Mouse (Mus musculus): ENCODE measurements around the gene Farp1.

Gene Farp1

GRCm38 (mm10) chr14:121229036-121229773, 194.2 kb downstream of the Farp1 start:
- no peak for DNase-seq

- no peak for DNase-seq
Measured at GRCm38 (mm10) chr14:121231232-121231631, 196.2 kb downstream of the Farp1 start.

GRCm38 (mm10) chr14:121234741-121235307, 199.8 kb downstream of the Farp1 start:
- DNase-seq, result no peak

GRCm38 (mm10) chr14:121236736-121237135, 201.7 kb downstream of the Farp1 start:
- DNase-seq, result no peak

GRCm38 (mm10) chr14:121238727-121239126, 203.7 kb downstream of the Farp1 start:
- DNase-seq, result no peak

GRCm38 (mm10) chr14:121239386-121239785, 204.4 kb downstream of the Farp1 start:
- no peak for DNase-seq

GRCm38 (mm10) chr14:121244104-121244503, 209.1 kb downstream of the Farp1 start:
- no peak for DNase-seq

- DNase-seq, result no peak
Measured at GRCm38 (mm10) chr14:121246048-121246731, 211.2 kb downstream of the Farp1 start.

- no peak for DNase-seq
Measured at GRCm38 (mm10) chr14:121247287-121247686, 212.3 kb downstream of the Farp1 start.

- DNase-seq, result no peak
Measured at GRCm38 (mm10) chr14:121248346-121248745, 213.3 kb downstream of the Farp1 start.

GRCm38 (mm10) chr14:121251099-121251498, 216.1 kb downstream of the Farp1 start:
- DNase-seq, result no peak

- no peak for DNase-seq
Measured at GRCm38 (mm10) chr14:121251708-121252107, 216.7 kb downstream of the Farp1 start.

GRCm38 (mm10) chr14:121252542-121252941, 217.5 kb downstream of the Farp1 start:
- no peak for DNase-seq

- DNase-seq, result no peak
Measured at GRCm38 (mm10) chr14:121254869-121255268, 219.9 kb downstream of the Farp1 start.

- DNase-seq, result no peak
Measured at GRCm38 (mm10) chr14:121255469-121255868, 220.5 kb downstream of the Farp1 start.

GRCm38 (mm10) chr14:121256896-121257295, 221.9 kb downstream of the Farp1 start:
- no peak for DNase-seq

GRCm38 (mm10) chr14:121259332-121259731, 224.3 kb downstream of the Farp1 start:
- DNase-seq, result no peak

- peak; percentile 42 for DNase-seq
Measured at GRCm38 (mm10) chr14:121259789-121260188, 224.8 kb downstream of the Farp1 start.

GRCm38 (mm10) chr14:121261229-121261879, 226.4 kb downstream of the Farp1 start:
- DNase-seq, result no peak

GRCm38 (mm10) chr14:121262606-121263005, 227.6 kb downstream of the Farp1 start:
- no peak for DNase-seq

GRCm38 (mm10) chr14:121263912-121264311, 228.9 kb downstream of the Farp1 start:
- DNase-seq, result no peak

- DNase-seq, result no peak
Measured at GRCm38 (mm10) chr14:121264453-121264852, 229.5 kb downstream of the Farp1 start.

GRCm38 (mm10) chr14:121267801-121268200, 232.8 kb downstream of the Farp1 start:
- no peak for DNase-seq

All from liver (tissue).